Mouse (Mus musculus): ENCODE data around the gene Serpina3i. TPM values are rescaled to one million over a fixed set of nuclear protein-coding genes. Genes with fewer than 3 reads are reported as not detected.
"Not testable (repeated sequence)": the region's sequence is repeated elsewhere in the genome, so short reads cannot be mapped to it uniquely, and the experiment has no call there.

Serpina3i gene
- polyA plus RNA-seq, 1 experiment from 2014 or later: 0.20 TPM

DNA sequence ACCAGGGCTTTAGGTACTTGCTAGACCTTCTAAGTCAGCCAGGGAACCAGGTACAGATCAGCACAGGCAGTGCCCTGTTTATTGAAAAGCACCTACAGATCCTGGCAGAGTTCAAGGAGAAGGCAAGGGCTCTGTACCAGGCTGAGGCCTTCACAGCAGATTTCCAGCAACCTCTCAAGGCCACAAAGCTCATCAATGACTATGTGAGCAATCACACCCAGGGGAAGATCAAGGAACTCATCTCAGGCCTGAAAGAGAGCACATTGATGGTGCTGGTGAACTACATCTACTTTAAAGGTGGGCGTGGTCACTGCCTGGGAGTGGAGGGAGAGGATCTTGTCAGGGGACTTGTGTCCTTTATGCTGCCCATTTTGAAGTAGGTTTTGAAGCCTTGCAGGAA is 24.9 kb upstream of the Serpina3i start:
- not testable (repeated sequence) for H3K4me3 ChIP-seq (ENCODE audit: low read length); H3K9me3 ChIP-seq (ENCODE audit: control insufficient read depth, low read length); H3K36me3 ChIP-seq (ENCODE audit: control insufficient read depth, insufficient read depth, low read length); H3K4me2 ChIP-seq (ENCODE audit: low read depth, low read length); H3K9ac ChIP-seq (ENCODE audit: low read depth, low read length); H3K4me1 ChIP-seq (ENCODE audit: control insufficient read depth, insufficient read depth, low read length); ATAC-seq; H3K27me3 ChIP-seq (replicated peaks; ENCODE audit: control insufficient read depth, insufficient read depth, low read length); H3K27ac ChIP-seq (ENCODE audit: low read length)
- 90% methylated on average over 1 of the region's 1 CpGs for WGBS

DNA sequence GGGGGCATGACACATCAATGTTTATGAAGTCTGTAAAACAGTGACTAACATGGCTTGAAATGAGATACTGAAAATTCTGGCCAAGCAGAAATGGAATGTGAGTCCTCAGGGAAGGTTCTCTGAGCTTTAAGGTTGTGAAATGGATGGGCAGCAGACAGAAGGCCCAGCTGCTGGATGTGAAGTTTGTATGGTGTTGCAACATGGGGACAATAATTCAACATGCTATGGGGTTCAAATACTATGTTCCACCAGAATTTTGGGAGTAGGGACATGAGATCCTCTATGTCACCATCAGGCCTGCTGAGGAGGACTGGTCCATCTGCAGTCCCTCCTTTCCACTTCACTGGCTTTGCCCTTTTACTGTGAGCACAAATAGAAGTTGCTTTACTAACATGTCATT is 19.6 kb upstream of the Serpina3i start:
- H3K9ac ChIP-seq (ENCODE audit: low read depth, low read length): no peak overlapping the region
- H3K36me3 ChIP-seq (ENCODE audit: control insufficient read depth, insufficient read depth, low read length): no peaks in the 10 kb centered on the region
- H3K27me3 ChIP-seq (replicated peaks; ENCODE audit: control insufficient read depth, insufficient read depth, low read length): no peaks in the 10 kb centered on the region
- no peaks in the 10 kb centered on the region for H3K4me1 ChIP-seq (ENCODE audit: control insufficient read depth, insufficient read depth, low read length)
- H3K9me3 ChIP-seq (ENCODE audit: control insufficient read depth, low read length): no peaks in the 10 kb centered on the region
- ATAC-seq: no peak
- no peak overlapping the region for H3K4me3 ChIP-seq (ENCODE audit: low read length)
- no peak overlapping the region for H3K27ac ChIP-seq (ENCODE audit: low read length)
- H3K4me2 ChIP-seq (ENCODE audit: low read depth, low read length): no peak overlapping the region

DNA sequence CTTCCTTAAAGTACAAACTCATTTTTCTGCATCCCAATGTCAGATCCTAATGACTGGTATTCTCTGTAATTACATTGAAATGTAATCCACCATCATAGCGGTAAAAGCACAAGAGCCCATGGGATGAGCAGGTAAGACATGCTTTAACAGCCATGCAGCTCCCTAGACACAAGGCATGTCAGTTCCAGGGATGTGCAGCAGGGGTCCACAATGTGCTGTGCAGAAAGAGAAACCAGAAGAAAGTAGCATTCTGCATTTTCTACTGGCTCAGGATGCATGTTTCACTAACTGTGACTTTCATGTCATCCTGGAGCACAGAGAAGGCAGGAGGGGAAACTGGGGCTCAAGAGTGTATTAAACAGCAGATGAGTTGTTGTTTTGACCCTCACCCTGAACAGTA is 17.8 kb upstream of the Serpina3i start:
- H3K9ac ChIP-seq (ENCODE audit: low read depth, low read length): no peak overlapping the region
- ATAC-seq: no peak
- no peaks in the 10 kb centered on the region for H3K4me1 ChIP-seq (ENCODE audit: control insufficient read depth, insufficient read depth, low read length)
- WGBS: 73% methylated on average over 1 of the region's 1 CpGs
- no peaks in the 10 kb centered on the region for H3K27me3 ChIP-seq (replicated peaks; ENCODE audit: control insufficient read depth, insufficient read depth, low read length)
- H3K36me3 ChIP-seq (ENCODE audit: control insufficient read depth, insufficient read depth, low read length): no peaks in the 10 kb centered on the region
- H3K9me3 ChIP-seq (ENCODE audit: control insufficient read depth, low read length): no peaks in the 10 kb centered on the region
- no peak overlapping the region for H3K27ac ChIP-seq (ENCODE audit: low read length)
- H3K4me2 ChIP-seq (ENCODE audit: low read depth, low read length): no peak overlapping the region
- H3K4me3 ChIP-seq (ENCODE audit: low read length): no peak overlapping the region

DNA sequence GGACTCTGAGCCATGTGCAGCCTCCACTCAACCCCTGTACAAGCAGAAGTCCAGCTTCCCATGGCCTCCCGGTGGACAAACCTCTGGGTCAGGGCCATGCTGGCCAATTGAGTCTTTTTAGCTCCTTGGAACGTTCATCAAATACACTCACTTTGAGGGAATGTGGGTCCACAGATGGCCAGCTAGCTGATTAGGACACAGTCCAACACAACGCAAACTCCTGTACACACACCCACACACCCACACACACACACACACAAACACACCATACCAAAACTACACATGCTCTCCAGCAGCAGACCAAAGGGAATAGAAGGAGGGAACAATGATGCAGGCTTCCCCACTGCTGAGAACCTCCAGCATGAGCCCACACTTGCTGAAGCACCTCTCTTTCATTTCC is 17.3 kb upstream of the Serpina3i start:
- Histone ChIP-seq H3K4me2 (ENCODE audit: low read depth, low read length) (no peak overlapping the region), H3K4me3 (ENCODE audit: low read length) (no peak overlapping the region), H3K36me3 (ENCODE audit: control insufficient read depth, insufficient read depth, low read length) (no peaks in the 10 kb centered on the region), H3K9ac (ENCODE audit: low read depth, low read length) (no peak overlapping the region), H3K4me1 (ENCODE audit: control insufficient read depth, insufficient read depth, low read length) (no peaks in the 10 kb centered on the region), H3K9me3 (ENCODE audit: control insufficient read depth, low read length) (no peaks in the 10 kb centered on the region), H3K27ac (ENCODE audit: low read length) (no peak overlapping the region), H3K27me3 (replicated peaks; ENCODE audit: control insufficient read depth, insufficient read depth, low read length) (no peaks in the 10 kb centered on the region)
- 73% methylated on average over 3 of the region's 3 CpGs for WGBS
- ATAC-seq: no peak

DNA sequence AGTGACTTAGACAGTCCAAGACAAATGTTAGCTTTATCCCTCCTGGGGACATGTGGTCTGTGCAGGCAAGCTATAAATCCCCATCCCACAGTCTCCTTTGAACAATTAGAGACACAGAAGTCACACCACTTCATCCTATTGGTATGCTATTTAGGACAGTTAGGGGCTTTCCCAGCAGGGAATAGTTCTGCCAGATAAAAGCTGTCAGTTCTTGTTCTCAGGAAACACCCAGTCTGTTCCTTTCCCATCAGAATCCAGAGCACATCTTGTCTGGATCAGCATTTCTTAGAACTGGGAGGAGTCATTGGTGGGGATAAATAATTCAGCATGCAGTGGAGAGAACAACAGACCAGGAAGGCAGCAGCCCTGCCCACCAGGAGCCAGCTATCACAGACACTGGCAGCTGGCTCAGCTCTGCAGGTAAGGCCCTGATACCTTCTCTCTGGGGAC is 15.3 kb upstream of the Serpina3i start:
- Histone ChIP-seq H3K9me3 (ENCODE audit: control insufficient read depth, low read length) (no peaks in the 10 kb centered on the region), H3K4me1 (ENCODE audit: control insufficient read depth, insufficient read depth, low read length) (no peaks in the 10 kb centered on the region), H3K9ac (ENCODE audit: low read depth, low read length) (no peak overlapping the region), H3K4me3 (ENCODE audit: low read length) (no peak overlapping the region), H3K27ac (ENCODE audit: low read length) (no peak overlapping the region), H3K36me3 (ENCODE audit: control insufficient read depth, insufficient read depth, low read length) (no peaks in the 10 kb centered on the region), H3K27me3 (replicated peaks; ENCODE audit: control insufficient read depth, insufficient read depth, low read length) (no peaks in the 10 kb centered on the region), H3K4me2 (ENCODE audit: low read depth, low read length) (no peak overlapping the region)
- no peak for ATAC-seq

DNA sequence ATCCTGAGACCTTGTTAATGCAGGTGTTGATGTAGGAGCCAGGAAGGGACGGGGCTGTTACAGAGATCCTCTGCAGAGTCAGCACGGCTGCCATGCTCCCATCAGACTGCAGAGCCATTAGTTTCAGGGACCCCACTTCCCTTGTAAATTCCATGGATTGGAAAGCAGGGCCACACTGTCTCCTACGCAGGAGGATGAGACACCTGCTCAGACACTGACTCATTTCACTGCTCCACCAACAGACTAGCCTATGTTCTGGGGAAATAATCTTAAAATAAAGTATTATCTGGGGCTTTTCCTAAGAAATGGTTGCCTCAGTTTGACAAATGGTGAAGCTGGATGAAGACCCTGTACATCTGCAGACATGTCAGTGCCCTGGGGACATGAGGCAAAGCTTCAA is 14.7 kb upstream of the Serpina3i start:
- Histone ChIP-seq H3K36me3 (ENCODE audit: control insufficient read depth, insufficient read depth, low read length) (no peaks in the 10 kb centered on the region), H3K9me3 (ENCODE audit: control insufficient read depth, low read length) (no peaks in the 10 kb centered on the region), H3K9ac (ENCODE audit: low read depth, low read length) (no peak overlapping the region), H3K4me3 (ENCODE audit: low read length) (no peak overlapping the region), H3K4me2 (ENCODE audit: low read depth, low read length) (no peak overlapping the region), H3K27ac (ENCODE audit: low read length) (no peak overlapping the region), H3K27me3 (replicated peaks; ENCODE audit: control insufficient read depth, insufficient read depth, low read length) (no peaks in the 10 kb centered on the region), H3K4me1 (ENCODE audit: control insufficient read depth, insufficient read depth, low read length) (no peaks in the 10 kb centered on the region)
- 67% methylated on average over 3 of the region's 3 CpGs for WGBS
- ATAC-seq: no peak

DNA sequence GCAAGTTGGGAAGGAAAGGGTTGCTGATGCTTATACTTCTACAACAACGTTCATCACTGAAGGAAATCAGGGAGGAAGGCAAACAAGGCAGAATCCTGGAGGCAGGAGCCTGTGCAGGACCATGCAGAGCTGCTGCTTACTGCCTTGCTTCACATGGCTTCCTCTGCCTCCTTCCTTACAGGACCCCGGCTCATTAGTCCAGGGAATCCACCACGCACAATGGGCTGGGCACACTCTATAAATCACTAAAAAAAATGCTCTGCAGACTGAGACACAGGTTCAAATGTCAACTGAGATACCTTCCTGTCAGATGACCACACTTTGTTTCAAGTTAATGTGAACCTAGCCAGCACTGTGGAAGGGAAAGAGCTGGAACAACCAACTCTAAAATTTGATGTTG is 1.9 kb upstream of the Serpina3i start:
- WGBS: 37% methylated on average over 3 of the region's 3 CpGs

DNA sequence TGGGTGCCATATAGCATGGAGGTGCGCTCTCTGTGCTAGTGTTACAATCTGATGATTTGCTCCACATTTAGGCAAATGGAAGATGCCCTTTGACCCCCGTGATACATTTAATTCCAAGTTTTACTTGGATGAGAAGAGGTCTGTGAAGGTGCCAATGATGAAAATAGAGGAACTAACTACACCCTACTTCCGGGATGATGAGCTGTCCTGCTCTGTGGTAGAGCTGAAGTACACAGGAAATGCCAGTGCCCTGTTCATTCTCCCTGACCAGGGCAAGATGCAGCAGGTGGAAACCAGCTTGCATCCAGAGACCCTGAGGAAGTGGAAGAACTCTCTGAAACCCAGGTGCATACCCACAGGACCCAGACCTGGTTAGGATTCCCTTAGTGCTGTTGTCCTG is 3.5 kb downstream of the Serpina3i start:
- ATAC-seq: no peak
- Histone ChIP-seq H3K36me3 (ENCODE audit: control insufficient read depth, insufficient read depth, low read length) (no peaks in the 10 kb centered on the region), H3K9me3 (ENCODE audit: control insufficient read depth, low read length) (no peaks in the 10 kb centered on the region), H3K4me2 (ENCODE audit: low read depth, low read length) (no peak overlapping the region), H3K9ac (ENCODE audit: low read depth, low read length) (no peak overlapping the region), H3K27ac (ENCODE audit: low read length) (no peak overlapping the region), H3K27me3 (replicated peaks; ENCODE audit: control insufficient read depth, insufficient read depth, low read length) (no peaks in the 10 kb centered on the region), H3K4me1 (ENCODE audit: control insufficient read depth, insufficient read depth, low read length) (no peaks in the 10 kb centered on the region), H3K4me3 (ENCODE audit: low read length) (no peak overlapping the region)
- 80% methylated on average over 3 of the region's 3 CpGs for WGBS

More for the DNA sequence above, 1.9 kb upstream of the Serpina3i start:
- no peak overlapping the region for H3K4me2 ChIP-seq (ENCODE audit: low read depth, low read length)
- no peak for ATAC-seq
- H3K27ac ChIP-seq (ENCODE audit: low read length): no peak overlapping the region
- no peaks in the 10 kb centered on the region for H3K27me3 ChIP-seq (replicated peaks; ENCODE audit: control insufficient read depth, insufficient read depth, low read length)
- H3K9ac ChIP-seq (ENCODE audit: low read depth, low read length): no peak overlapping the region
- no peak overlapping the region for H3K4me3 ChIP-seq (ENCODE audit: low read length)
- no peaks in the 10 kb centered on the region for H3K9me3 ChIP-seq (ENCODE audit: control insufficient read depth, low read length)
- no peaks in the 10 kb centered on the region for H3K4me1 ChIP-seq (ENCODE audit: control insufficient read depth, insufficient read depth, low read length)
- H3K36me3 ChIP-seq (ENCODE audit: control insufficient read depth, insufficient read depth, low read length): no peaks in the 10 kb centered on the region

DNA sequence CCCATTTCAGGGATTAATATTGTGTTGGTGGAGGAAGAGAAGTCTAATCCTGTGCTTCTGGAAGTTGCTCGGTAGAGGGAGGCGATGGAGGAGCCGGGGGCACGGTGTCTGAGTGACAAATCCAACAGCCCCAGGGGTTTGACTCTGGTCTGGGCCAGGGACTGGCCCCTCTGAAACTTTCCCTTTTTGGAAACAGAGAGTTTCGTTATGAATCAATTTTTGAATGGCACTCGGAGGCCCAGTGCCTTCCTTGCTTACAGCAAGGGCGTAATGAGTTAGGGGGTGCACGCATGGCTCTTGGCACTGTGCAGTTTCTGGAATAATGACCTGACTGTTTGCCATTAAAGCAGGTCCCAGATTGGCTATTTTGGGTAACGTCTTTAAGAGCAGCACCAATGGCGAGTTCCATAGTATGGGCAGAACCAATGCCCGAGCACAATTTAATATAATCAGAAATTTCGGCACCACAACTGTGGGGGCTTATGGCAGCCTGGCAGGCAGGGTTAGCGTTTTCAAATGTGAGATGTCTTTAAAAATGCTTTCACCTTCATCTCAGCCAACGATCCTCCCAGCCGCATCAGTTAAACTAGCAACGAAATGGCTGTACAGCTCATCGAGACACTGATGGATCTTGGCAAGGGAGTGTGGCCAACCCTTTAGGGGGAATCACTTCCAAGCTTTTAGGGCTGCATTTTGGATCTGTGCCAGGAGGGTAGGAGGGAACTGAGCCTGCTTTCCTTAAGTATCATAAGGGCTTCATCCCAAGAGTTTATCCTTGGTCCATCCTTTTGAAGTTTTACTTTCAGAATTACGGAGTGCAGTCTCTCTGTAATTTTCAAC is 15.5 kb downstream of the Serpina3i start:
- H3K27ac ChIP-seq (ENCODE audit: low read length): no peak overlapping the region
- H3K27me3 ChIP-seq (replicated peaks; ENCODE audit: control insufficient read depth, insufficient read depth, low read length): no peaks in the 10 kb centered on the region
- H3K4me1 ChIP-seq (ENCODE audit: control insufficient read depth, insufficient read depth, low read length): no peaks in the 10 kb centered on the region
- H3K4me2 ChIP-seq (ENCODE audit: low read depth, low read length): no peak overlapping the region
- no peaks in the 10 kb centered on the region for H3K36me3 ChIP-seq (ENCODE audit: control insufficient read depth, insufficient read depth, low read length)
- no peaks in the 10 kb centered on the region for H3K9me3 ChIP-seq (ENCODE audit: control insufficient read depth, low read length)
- no peak overlapping the region for H3K4me3 ChIP-seq (ENCODE audit: low read length)
- H3K9ac ChIP-seq (ENCODE audit: low read depth, low read length): no peak overlapping the region
- 80% methylated on average over 18 of the region's 18 CpGs for WGBS
- ATAC-seq: no peak

DNA sequence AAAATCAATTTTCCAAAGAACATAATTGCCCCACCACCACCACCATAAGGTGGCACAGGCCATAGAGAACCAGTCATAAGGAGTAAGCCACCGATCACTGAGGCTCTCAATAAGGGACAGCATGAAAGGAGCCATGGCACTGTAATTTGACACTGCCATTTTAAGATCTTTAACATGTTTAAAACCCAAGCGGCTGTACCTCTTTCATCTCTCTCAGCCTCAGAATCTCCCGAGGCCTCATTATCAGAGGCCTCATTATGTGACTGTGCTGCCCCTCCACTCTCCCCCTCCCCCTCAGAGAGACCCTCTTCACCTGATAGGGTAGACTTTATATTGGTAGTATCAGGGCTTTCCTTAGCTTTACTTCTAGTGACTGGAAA is 16.1 kb downstream of the Serpina3i start:
- Histone ChIP-seq H3K4me3 (ENCODE audit: low read length) (no peak overlapping the region), H3K9me3 (ENCODE audit: control insufficient read depth, low read length) (no peaks in the 10 kb centered on the region), H3K4me1 (ENCODE audit: control insufficient read depth, insufficient read depth, low read length) (no peaks in the 10 kb centered on the region), H3K9ac (ENCODE audit: low read depth, low read length) (no peak overlapping the region), H3K36me3 (ENCODE audit: control insufficient read depth, insufficient read depth, low read length) (no peaks in the 10 kb centered on the region), H3K27me3 (replicated peaks; ENCODE audit: control insufficient read depth, insufficient read depth, low read length) (no peaks in the 10 kb centered on the region), H3K27ac (ENCODE audit: low read length) (no peak overlapping the region), H3K4me2 (ENCODE audit: low read depth, low read length) (no peak overlapping the region)
- no peak for ATAC-seq
- 22% methylated on average over 3 of the region's 3 CpGs for WGBS
